Mouse (Mus musculus): ENCODE results near the gene Anp32a. TPM values are rescaled to one million over a fixed set of nuclear protein-coding genes. Genes with fewer than 3 reads are reported as not detected.
A peak's percentile ranks its signal among the peaks of the same experiment; 100 is the strongest.

Gene Anp32a
- polyA plus RNA-seq, 1 experiment from 2014 or later: 103 TPM

DNA sequence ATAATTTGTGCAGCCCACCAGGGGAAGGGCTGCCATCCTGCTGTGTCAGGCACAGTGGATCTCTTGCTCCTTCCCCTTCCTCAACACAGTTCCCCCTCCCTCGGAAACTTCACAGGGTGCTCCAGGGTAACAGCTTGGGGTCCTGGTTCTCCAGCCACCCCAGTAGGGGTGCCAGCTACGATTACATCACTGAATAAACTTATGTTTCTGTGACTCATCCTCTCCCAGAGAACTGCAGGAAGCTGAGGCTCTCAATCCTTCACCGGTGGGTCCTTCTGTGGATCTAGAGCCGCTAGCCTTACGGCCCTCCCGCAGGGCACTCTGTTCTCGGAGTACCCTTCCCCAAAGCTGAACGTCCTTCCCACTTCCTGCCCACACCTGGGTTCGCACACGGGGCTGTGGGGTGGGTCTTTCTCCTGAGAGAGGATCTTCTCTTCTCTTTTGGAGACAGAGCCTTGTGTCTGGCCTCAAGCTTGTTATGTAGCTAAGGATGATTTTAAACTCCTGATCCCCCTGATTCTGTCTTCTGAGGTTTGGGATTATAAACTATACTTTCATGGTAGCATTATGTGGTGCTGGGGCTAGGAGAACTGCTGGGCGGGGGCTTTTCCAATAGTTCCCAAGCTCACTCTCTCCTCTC lies 59.6 kb downstream of the Anp32a start:
- no peaks in the 10 kb centered on the region for H3K9me3 ChIP-seq
- no peak overlapping the region for H3K4me2 ChIP-seq
- H3K4me3 ChIP-seq: no peak overlapping the region
- no peaks in the 10 kb centered on the region for H3K36me3 ChIP-seq (replicated peaks)
- ATAC-seq (replicated peaks): no peak
- no peaks in the 10 kb centered on the region for H3K27me3 ChIP-seq (replicated peaks)
- WGBS: 70% methylated on average over 11 of the region's 11 CpGs
- no peak overlapping the region for H3K9ac ChIP-seq
- no peak overlapping the region for H3K27ac ChIP-seq
- H3K4me1 ChIP-seq: peaks cover 5% of the 10 kb centered on the region; the same call in 1 of the 2 replicates

DNA sequence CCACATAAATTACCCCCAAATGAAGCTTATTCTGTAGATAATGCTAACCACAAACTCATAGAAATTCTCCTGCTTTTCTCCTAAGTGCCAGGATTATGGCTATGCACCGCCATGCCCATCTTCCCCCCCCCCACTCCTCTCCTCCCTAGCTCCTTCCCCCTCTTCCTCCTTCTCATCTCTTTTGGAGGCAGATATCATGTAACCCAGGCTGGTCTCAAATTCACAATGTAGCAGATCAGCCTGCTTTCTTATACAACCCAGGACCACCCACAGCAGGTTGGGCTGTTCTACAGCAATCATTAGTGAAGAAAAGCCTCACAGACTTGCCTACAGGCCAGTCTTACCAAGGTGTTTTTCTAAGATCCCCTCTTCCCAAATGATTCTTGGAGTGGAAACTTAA lies 60.5 kb downstream of the Anp32a start:
- Histone ChIP-seq H3K9ac (no peak overlapping the region), H3K36me3 (replicated peaks) (no peaks in the 10 kb centered on the region), H3K4me3 (no peak overlapping the region), H3K27ac (no peak overlapping the region), H3K9me3 (no peaks in the 10 kb centered on the region), H3K4me2 (no peak overlapping the region), H3K27me3 (replicated peaks) (no peaks in the 10 kb centered on the region), H3K4me1 (peaks cover 5% of the 10 kb centered on the region; the same call in 1 of the 2 replicates)
- no peak for ATAC-seq (replicated peaks)
- WGBS: 57% methylated on average over 1 of the region's 1 CpGs

DNA sequence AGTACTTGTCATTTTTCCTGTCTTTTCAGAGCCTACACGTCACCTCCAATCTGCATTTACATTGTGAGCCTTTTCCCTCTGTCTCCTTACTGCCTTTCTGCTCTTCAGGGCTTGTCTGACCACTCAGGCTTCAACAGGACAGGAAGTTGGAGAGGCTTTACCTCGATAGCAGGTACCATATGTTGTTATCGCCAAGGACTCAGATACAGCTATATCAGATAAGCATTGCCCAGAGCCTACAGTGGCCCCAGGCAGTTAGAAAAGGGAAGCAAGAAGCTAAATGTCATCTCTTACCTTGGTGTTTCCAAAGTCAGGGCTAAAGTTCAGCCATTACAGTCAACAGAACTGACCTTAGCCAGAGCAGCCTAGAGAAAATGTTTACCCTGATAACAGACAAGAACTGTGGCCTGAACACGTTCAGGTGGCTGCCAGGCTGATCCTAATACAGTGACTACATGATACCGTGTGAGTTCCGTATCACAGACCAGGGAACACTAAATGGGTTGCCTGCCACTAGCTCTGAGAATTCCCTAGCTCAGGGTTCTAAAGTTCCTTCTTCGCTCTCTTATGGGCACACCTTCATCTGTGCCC lies 65.4 kb downstream of the Anp32a start:
- Histone ChIP-seq H3K9ac (no peak overlapping the region), H3K4me1 (no peaks in the 10 kb centered on the region), H3K27ac (no peak overlapping the region), H3K4me3 (no peak overlapping the region), H3K4me2 (no peak overlapping the region), H3K36me3 (replicated peaks) (no peaks in the 10 kb centered on the region), H3K9me3 (no peaks in the 10 kb centered on the region), H3K27me3 (replicated peaks) (no peaks in the 10 kb centered on the region)
- 89% methylated on average over 7 of the region's 7 CpGs for WGBS
- ATAC-seq (replicated peaks): no peak

DNA sequence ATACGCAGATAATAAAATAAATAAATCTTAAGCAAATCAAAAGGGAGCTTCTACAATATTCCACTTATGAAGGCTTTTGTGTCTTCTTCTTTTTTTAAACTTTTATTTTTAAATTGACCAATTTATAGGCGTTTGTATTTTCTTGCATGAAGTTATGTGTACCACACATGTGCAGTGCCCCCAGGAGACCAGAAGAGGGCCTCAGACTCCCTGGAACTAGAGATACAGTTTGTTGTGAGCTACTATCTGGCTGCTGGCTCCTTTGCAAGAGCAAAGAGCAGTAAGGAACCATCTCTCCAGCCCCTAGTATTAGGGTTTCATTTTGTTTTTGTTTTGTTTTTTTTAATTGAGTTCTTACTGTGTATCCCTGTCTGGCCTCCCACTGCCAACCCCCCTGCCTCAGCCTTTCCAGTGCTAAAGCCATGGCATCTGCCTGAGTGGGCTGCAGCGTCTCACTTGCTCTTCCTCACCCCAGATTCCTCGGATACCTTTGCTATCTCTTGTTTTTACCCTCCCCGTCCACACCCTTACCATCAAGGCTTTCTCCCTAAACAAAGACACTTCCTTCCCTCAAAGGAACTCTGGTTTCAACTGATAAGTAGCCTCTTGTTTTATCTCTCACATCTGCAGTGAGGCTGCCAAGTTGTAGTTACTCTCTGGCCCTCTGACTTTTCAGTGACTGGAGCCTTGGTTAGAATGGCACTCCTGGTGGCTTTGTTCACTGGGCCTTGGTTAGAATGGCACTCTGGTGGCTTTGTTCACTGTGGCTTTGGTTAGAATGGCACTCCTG lies 66.5 kb downstream of the Anp32a start:
- Histone ChIP-seq H3K36me3 (replicated peaks) (no peaks in the 10 kb centered on the region), H3K4me1 (no peaks in the 10 kb centered on the region), H3K4me3 (no peak overlapping the region), H3K9me3 (no peaks in the 10 kb centered on the region), H3K4me2 (no peak overlapping the region), H3K9ac (no peak overlapping the region), H3K27me3 (replicated peaks) (no peaks in the 10 kb centered on the region), H3K27ac (no peak overlapping the region)
- no peak for ATAC-seq (replicated peaks)
- 84% methylated on average over 5 of the region's 5 CpGs for WGBS

DNA sequence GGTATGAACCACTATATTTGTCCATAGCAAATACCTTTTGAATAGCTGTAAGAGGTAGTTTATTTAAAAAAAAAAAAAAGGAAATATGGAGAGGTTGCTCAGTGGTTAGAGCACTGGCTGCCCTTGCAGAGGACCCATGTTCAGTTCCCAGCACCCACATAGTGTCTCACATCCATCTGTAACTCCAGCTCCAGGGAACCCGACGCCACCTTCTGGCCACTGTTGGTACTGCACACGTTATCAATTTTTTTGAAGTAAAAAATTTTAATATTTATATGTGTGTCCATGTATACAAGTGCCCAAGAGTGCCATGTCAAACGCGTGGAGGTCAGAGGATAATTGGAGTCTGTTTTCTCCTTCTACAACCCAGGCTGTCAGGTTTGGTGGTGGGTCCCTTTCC lies 77.6 kb downstream of the Anp32a start:
- H3K4me1 ChIP-seq: peaks cover 6% of the 10 kb centered on the region; the same call in 1 of the 2 replicates
- ATAC-seq (replicated peaks): no peak
- H3K9me3 ChIP-seq: no peaks in the 10 kb centered on the region
- no peak overlapping the region for H3K9ac ChIP-seq
- WGBS: 66% methylated on average over 5 of the region's 5 CpGs
- no peaks in the 10 kb centered on the region for H3K27me3 ChIP-seq (replicated peaks)
- H3K27ac ChIP-seq: no peak overlapping the region
- H3K36me3 ChIP-seq (replicated peaks): 0 out of 2 replicates have a peak, but pooled peaks cover 4% of the 10 kb centered on the region
- H3K4me2 ChIP-seq: no peak overlapping the region
- no peak overlapping the region for H3K4me3 ChIP-seq

DNA sequence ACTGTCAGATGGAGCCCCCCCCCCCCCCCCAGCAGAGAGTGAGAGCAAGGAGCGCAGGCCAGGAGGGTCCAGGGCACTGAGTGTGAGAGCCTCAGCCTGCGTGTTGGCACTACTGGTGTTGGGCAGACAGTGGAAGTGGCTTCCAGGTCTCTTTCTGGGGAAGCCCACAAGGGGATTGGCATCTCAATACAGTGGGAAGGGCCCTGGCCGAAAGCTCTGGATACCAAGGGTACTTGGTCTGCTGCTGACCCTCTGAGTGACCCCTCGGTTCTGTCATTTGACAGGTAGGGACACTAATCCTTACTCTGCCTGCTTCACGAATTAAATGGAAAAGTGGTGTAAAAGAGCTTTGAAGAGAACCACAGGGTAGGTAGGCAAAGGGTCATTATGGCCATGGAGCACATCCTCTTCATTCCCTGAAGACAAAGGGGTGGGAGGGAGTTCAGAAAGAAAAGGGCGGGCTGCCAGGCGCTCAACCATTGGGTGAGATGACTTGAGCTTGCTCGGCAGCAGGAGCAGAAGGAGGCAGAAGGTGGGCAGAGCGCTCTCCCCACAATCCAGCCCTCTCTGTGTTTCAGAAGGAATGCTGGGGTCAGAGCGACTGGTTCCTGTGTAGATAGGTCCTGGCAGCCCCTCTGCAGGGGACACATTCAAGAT lies 79.3 kb downstream of the Anp32a start:
- Histone ChIP-seq H3K4me1 (peaks cover under 1% of the 10 kb centered on the region; the same call in 1 of the 2 replicates), H3K9me3 (no peaks in the 10 kb centered on the region), H3K4me2 (0 out of 2 replicates have a peak overlapping the region, but pooled peaks have one; percentile 3), H3K4me3 (no peak overlapping the region), H3K27me3 (replicated peaks) (no peaks in the 10 kb centered on the region), H3K27ac (no peak overlapping the region), H3K9ac (no peak overlapping the region), H3K36me3 (replicated peaks) (peaks cover 4% of the 10 kb centered on the region; the same call in 1 of the 2 replicates)
- ATAC-seq (replicated peaks): no peak
- WGBS: 39% methylated on average over 9 of the region's 10 CpGs

DNA sequence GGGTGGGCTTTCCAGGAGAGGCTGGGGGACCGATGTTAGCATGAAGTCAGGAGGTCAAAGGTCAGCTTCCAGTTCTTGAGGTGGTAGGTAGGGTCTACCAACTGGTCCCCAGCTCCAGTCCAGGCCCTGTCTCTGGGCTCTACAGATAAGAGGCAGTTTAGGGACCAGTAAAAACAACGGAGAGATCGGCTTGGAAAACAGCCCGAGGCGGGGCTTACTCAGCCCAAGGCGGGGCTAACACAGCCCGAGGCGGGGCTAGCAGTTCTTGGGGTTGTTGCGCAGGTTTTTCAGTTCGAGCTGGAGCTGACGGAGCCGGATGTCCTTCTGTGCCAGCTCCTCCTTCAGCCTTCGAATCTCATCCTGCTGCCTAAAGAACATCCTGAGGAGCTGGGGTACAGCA lies 79.9 kb downstream of the Anp32a start:
- H3K4me2 ChIP-seq: 0 out of 2 replicates have a peak overlapping the region, but pooled peaks have one; percentile 3
- H3K4me3 ChIP-seq: no peak overlapping the region
- H3K9ac ChIP-seq: no peak overlapping the region
- H3K36me3 ChIP-seq (replicated peaks): peaks cover 4% of the 10 kb centered on the region; the same call in 1 of the 2 replicates
- H3K27ac ChIP-seq: no peak overlapping the region
- H3K27me3 ChIP-seq (replicated peaks): no peaks in the 10 kb centered on the region
- WGBS: 8% methylated on average over 13 of the region's 13 CpGs
- ATAC-seq (replicated peaks): no peak
- no peaks in the 10 kb centered on the region; the same call in 1 of the 2 replicates for H3K4me1 ChIP-seq
- H3K9me3 ChIP-seq: no peaks in the 10 kb centered on the region

DNA sequence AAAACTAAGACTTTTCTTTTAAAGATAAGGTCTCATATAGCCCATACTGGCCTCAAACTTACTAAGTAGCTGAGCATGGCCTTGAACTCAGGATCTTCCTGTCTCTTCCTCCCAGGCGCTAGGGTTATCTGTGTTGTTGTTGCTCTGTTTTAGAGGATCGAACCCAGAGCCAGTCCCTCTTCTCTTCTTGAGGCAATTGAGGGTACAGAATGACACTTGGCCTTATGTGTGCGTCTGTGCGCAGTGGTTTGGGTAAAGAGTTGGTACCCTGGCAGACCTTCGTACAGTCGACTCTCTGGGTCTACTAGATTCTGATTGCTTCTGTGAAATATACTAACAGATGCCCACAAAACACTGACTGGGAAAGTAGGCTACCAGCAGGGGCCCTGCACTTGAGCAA lies 80.8 kb downstream of the Anp32a start:
- 97% methylated on average over 6 of the region's 6 CpGs for WGBS
- Histone ChIP-seq H3K9me3 (no peaks in the 10 kb centered on the region), H3K36me3 (replicated peaks) (peaks cover 4% of the 10 kb centered on the region; the same call in 1 of the 2 replicates), H3K9ac (no peak overlapping the region), H3K4me3 (no peak overlapping the region), H3K4me2 (no peak overlapping the region), H3K4me1 (no peaks in the 10 kb centered on the region; the same call in 1 of the 2 replicates), H3K27ac (no peak overlapping the region), H3K27me3 (replicated peaks) (no peaks in the 10 kb centered on the region)
- ATAC-seq (replicated peaks): no peak

DNA sequence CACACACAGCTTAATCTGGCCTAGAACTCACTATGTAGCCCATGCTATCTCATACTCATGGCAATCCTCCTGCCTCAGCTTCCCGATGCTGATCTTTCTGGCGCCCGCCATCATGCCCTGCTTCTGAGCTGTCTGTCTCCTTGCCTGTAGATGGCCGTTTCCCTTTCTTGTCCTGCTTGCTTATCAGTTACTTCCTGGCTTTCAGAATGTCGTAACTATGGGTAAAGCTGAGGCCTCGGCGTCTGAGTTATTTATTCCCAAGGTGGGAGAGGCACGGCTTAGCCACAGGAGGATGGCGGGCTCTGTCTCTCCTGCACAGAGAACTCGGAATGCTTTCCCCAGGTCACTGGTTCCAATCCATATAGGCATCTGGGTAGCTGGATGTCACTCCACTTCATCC lies 81.8 kb downstream of the Anp32a start:
- Histone ChIP-seq H3K36me3 (replicated peaks) (peaks cover 7% of the 10 kb centered on the region; the same call in 1 of the 2 replicates), H3K4me3 (no peak overlapping the region), H3K27me3 (replicated peaks) (no peaks in the 10 kb centered on the region), H3K9me3 (no peaks in the 10 kb centered on the region), H3K4me2 (no peak overlapping the region), H3K4me1 (no peaks in the 10 kb centered on the region; the same call in 1 of the 2 replicates), H3K27ac (no peak overlapping the region), H3K9ac (no peak overlapping the region)
- 93% methylated on average over 10 of the region's 10 CpGs for WGBS
- no peak for ATAC-seq (replicated peaks)

DNA sequence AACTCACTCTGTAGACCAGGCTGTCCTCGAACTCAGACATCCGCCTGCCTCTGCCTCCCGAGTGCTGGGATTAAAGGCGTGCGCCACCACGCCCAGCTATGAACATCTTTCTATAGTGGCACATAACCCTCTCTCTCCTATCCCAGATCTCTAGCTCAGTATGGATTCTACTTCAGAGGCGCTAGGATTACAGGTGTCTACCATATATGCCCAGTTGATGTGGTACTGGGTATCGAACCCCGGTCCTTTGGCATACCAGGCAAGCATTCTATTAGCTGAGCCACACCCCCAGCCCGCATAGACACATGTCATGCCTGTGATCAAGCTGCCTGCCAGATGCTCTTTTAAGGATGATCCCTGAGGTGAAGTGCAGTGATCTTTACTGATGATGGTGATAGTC lies 82.8 kb downstream of the Anp32a start:
- Histone ChIP-seq H3K9me3 (no peaks in the 10 kb centered on the region), H3K4me2 (no peak overlapping the region), H3K36me3 (replicated peaks) (peaks cover 6% of the 10 kb centered on the region; the same call in 1 of the 2 replicates), H3K4me3 (no peak overlapping the region), H3K4me1 (no peaks in the 10 kb centered on the region; the same call in 1 of the 2 replicates), H3K9ac (no peak overlapping the region), H3K27ac (no peak overlapping the region), H3K27me3 (replicated peaks) (no peaks in the 10 kb centered on the region)
- no peak for ATAC-seq (replicated peaks)
- 95% methylated on average over 10 of the region's 10 CpGs for WGBS

DNA sequence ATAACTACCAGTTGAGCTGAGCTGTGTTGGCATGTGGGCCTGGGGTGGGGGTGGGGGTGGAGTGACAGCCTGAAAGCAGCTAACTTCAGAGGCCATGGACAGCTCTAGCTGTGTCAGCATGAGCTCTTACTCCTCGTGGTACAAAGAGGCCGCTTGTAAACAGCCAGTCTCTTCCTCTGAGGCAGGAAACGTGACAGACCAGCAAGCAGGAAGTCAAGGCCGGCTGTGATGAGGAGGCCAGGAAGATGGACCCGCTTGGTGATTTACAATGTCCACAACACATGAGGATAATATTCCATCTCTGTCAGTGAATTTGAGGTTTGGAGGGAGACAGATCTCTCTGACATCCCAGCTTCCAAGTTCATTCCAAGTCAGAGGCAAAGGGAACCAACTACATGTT lies 84.2 kb downstream of the Anp32a start:
- no peaks in the 10 kb centered on the region for H3K27me3 ChIP-seq (replicated peaks)
- H3K9me3 ChIP-seq: no peaks in the 10 kb centered on the region
- no peaks in the 10 kb centered on the region; the same call in 1 of the 2 replicates for H3K4me1 ChIP-seq
- 76% methylated on average over 5 of the region's 5 CpGs for WGBS
- no peak overlapping the region for H3K4me2 ChIP-seq
- ATAC-seq (replicated peaks): no peak
- peaks cover 10% of the 10 kb centered on the region; the same call in 1 of the 2 replicates for H3K36me3 ChIP-seq (replicated peaks)
- H3K4me3 ChIP-seq: no peak overlapping the region
- no peak overlapping the region for H3K9ac ChIP-seq
- H3K27ac ChIP-seq: no peak overlapping the region

DNA sequence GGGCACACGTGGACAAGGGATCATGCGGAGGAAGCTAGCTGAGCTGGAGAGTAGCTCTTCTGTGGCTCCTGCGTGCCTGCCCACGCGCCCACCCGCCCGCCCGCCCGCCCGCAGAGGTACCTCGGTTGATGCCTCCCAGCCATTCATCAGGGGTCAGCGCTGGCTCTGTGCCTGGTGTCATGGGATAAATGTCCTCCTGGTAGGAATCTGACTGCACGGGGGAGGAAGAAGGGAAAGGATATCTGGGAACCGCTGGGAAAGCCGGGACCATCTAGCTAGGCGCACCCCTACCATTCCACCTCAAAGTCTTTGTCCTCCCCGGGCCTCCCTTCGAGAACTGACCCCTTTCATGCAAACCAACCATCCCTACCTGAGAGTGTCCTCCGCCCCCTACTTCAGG lies 84.9 kb downstream of the Anp32a start:
- ATAC-seq (replicated peaks): no peak

More for the DNA sequence above, 84.9 kb downstream of the Anp32a start:
- no peaks in the 10 kb centered on the region for H3K4me1 ChIP-seq
- WGBS: 94% methylated on average over 19 of the region's 19 CpGs
- no peaks in the 10 kb centered on the region for H3K27me3 ChIP-seq (replicated peaks)
- H3K4me2 ChIP-seq: no peak overlapping the region
- no peak overlapping the region for H3K27ac ChIP-seq
- H3K9me3 ChIP-seq: no peaks in the 10 kb centered on the region
- H3K9ac ChIP-seq: no peak overlapping the region
- no peak overlapping the region for H3K4me3 ChIP-seq
- peaks cover 11% of the 10 kb centered on the region; the same call in 1 of the 2 replicates for H3K36me3 ChIP-seq (replicated peaks)

All from midbrain, embryonic 15.5 days (tissue).